In the genomic region with DNA sequence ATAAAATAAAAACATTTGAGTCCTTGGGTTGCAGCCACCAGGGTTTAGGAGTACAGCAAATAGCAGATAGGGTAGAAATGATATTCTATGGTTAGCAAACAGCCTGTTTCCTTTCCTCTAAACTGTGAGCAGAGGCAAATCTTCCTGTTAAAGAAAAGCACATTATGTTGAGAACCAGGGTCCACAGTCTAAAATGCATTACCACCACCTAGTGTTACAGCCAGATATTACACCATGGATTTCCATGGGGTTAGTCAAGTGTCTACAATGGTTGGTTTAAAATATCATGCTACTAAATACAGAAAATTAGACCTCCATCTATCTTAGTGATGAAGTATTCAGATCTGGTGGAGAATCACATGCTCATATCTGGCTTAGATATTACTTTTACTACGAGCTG, we compare ENCODE assay signal across 8 mouse cellular contexts. TPM values are rescaled to one million over a fixed set of nuclear protein-coding genes. Genes with fewer than 3 reads are reported as not detected.
DNase-seq lines count a peak whose midpoint lies in the region; ATAC-seq and TF ChIP-seq lines count a peak whose summit lies in the region.

No protein-coding gene starts in this region.

- H3K9me3 ChIP-seq in forebrain, embryonic 14.5 days (replicated peaks; ENCODE audit: control insufficient read depth, low read length) = no peaks in the 10 kb centered on the region
- H3K9me3 ChIP-seq in kidney, embryonic 14.5 days (ENCODE audit: control insufficient read depth, low read length) = no peaks in the 10 kb centered on the region
- H3K9me3 ChIP-seq in lung, postnatal 0 days (ENCODE audit: low read length) = no peaks in the 10 kb centered on the region

- no peaks in the 10 kb centered on the region for H3K27me3 ChIP-seq in forebrain, embryonic 14.5 days (replicated peaks; ENCODE audit: control insufficient read depth, insufficient read depth, low read length)
- H3K27me3 ChIP-seq in kidney, embryonic 14.5 days (ENCODE audit: control insufficient read depth, insufficient read depth, low read length) = no peaks in the 10 kb centered on the region
- no peaks in the 10 kb centered on the region for H3K27me3 ChIP-seq in lung, postnatal 0 days (replicated peaks; ENCODE audit: insufficient read depth, low read length)

- DNase-seq in cerebellum, adult 9-10 months = peak; percentile 29
- DNase-seq in urinary bladder, postnatal 14 days (ENCODE audit: low spot score) = peak; percentile 12
- DNase-seq in urinary bladder, postnatal 10 days (ENCODE audit: low spot score) = no peak
- DNase-seq in forebrain, embryonic 14.5 days (ENCODE audit: low spot score) = peak; percentile 81
- DNase-seq in lung, postnatal 0 days (ENCODE audit: low spot score) = peak; percentile 74
- DNase-seq in telencephalon, adult 2 months (ENCODE audit: low read depth, low spot score) = peak; percentile 48

- ATAC-seq in cerebellum, adult (ENCODE audit: insufficient number of reproducible peaks, low FRiP score, low TSS enrichment) = no peak; the same call in 1 of the 2 replicates
- ATAC-seq in forebrain, embryonic 14.5 days = peak; percentile 84
- peak; percentile 55; the same call in 1 of the 2 replicates for ATAC-seq in kidney, embryonic 14.5 days (ENCODE audit: low FRiP score, low TSS enrichment)
- peak; percentile 55 for ATAC-seq in lung, postnatal 0 days

- no peak for TF ChIP-seq EP300 in lung, postnatal 0 days (IDR thresholded peaks at IDR 0.05)

- H3K9ac ChIP-seq in forebrain, embryonic 14.5 days (ENCODE audit: low read length) = no peak overlapping the region
- no peak overlapping the region for H3K9ac ChIP-seq in kidney, embryonic 14.5 days (ENCODE audit: low read depth, low read length)
- H3K9ac ChIP-seq in lung, postnatal 0 days (replicated peaks; ENCODE audit: low read depth) = no peak overlapping the region

- H3K4me2 ChIP-seq in forebrain, embryonic 14.5 days (ENCODE audit: low read length) = no peak overlapping the region
- no peak overlapping the region for H3K4me2 ChIP-seq in kidney, embryonic 14.5 days (replicated peaks; ENCODE audit: low read depth, low read length)
- H3K4me2 ChIP-seq in lung, postnatal 0 days (replicated peaks; ENCODE audit: low read depth, low read length) = no peak overlapping the region

- TF ChIP-seq CTCF in lung, postnatal 0 days (IDR thresholded peaks at IDR 0.05) = peak; percentile 91

- WGBS in forebrain, embryonic 14.5 days = 58% methylated on average over 1 of the region's 1 CpGs
- WGBS in kidney, embryonic 14.5 days = 57% methylated on average over 1 of the region's 1 CpGs
- WGBS in lung, postnatal 0 days = 32% methylated on average over 1 of the region's 1 CpGs

- no peak overlapping the region for H3K27ac ChIP-seq in forebrain, embryonic 14.5 days (ENCODE audit: low read depth, low read length)
- H3K27ac ChIP-seq in kidney, embryonic 14.5 days (ENCODE audit: low read depth, low read length) = no peak overlapping the region
- H3K27ac ChIP-seq in lung, postnatal 0 days (ENCODE audit: low read length) = no peak overlapping the region

- H3K36me3 ChIP-seq in forebrain, embryonic 14.5 days (ENCODE audit: control insufficient read depth, insufficient read depth, low read length) = peaks cover 4% of the 10 kb centered on the region; the same call in 1 of the 2 replicates
- H3K36me3 ChIP-seq in kidney, embryonic 14.5 days (ENCODE audit: control insufficient read depth, insufficient read depth, low read length) = peaks cover 4% of the 10 kb centered on the region; the same call in 1 of the 2 replicates
- peaks cover 5% of the 10 kb centered on the region; the same call in 1 of the 2 replicates for H3K36me3 ChIP-seq in lung, postnatal 0 days (ENCODE audit: insufficient read depth, low read length)

- no peaks in the 10 kb centered on the region for H3K4me1 ChIP-seq in forebrain, embryonic 14.5 days (ENCODE audit: control insufficient read depth, insufficient read depth, low read length)
- H3K4me1 ChIP-seq in kidney, embryonic 14.5 days (ENCODE audit: control insufficient read depth, insufficient read depth, low read length) = no peaks in the 10 kb centered on the region
- H3K4me1 ChIP-seq in lung, postnatal 0 days (ENCODE audit: insufficient read depth, low read depth, low read length) = no peaks in the 10 kb centered on the region

- H3K4me3 ChIP-seq in forebrain, embryonic 14.5 days (ENCODE audit: low read depth, low read length) = no peak overlapping the region
- H3K4me3 ChIP-seq in kidney, embryonic 14.5 days (ENCODE audit: low read length) = no peak overlapping the region
- H3K4me3 ChIP-seq in lung, postnatal 0 days (ENCODE audit: low read depth, low read length) = no peak overlapping the region

RNA-seq across cellular contexts. Expression of a gene that starts 30.2 kb away (rescaled TPM):
- 47.5 and 53.2 TPM in 2 replicates for polyA plus RNA-seq in forebrain, embryonic 14.5 days (2014; fragmentation: Nextera tagmentation; extraction: Ambion mirVana)
- polyA plus RNA-seq in kidney, embryonic 14.5 days (2014; fragmentation: Nextera tagmentation; extraction: Ambion mirVana) = 34.0 and 41.9 TPM in 2 replicates
- 33.5 and 36.9 TPM in 2 replicates for polyA plus RNA-seq in lung, postnatal 0 days (2015; fragmentation: Nextera tagmentation; extraction: Ambion mirVana)
